Mouse (Mus musculus): ENCODE data around the gene Gm45140. TPM values are rescaled to one million over a fixed set of nuclear protein-coding genes. Genes with fewer than 3 reads are reported as not detected.

The Gm45140 gene
- polyA plus RNA-seq (2015; fragmentation: Nextera tagmentation; extraction: Ambion mirVana): 3.6 and 3.7 TPM in 2 replicates

- Histone ChIP-seq H3K4me1 (peaks cover 14% of the 10 kb centered on the region), H3K27me3 (no peaks in the 10 kb centered on the region), H3K4me3 (no peak within 1 kb of the TSS), H3K36me3 (peaks cover 44% of the 10 kb centered on the region), H3K27ac (replicated peaks) (no peak within 1 kb of the TSS), H3K4me2 (replicated peaks) (no peak within 1 kb of the TSS), H3K9me3 (no peaks in the 10 kb centered on the region), H3K9ac (replicated peaks) (no peak within 1 kb of the TSS)
- WGBS: 95% methylated on average over 7 of the region's 7 CpGs
- no peak for ATAC-seq (replicated peaks)
Observed at GRCm38 (mm10) chr6:87835695-87836094, at the start of gene Gm45140. Gm45140 (minus strand) TSS chr6:87835795.

GRCm38 (mm10) chr6:87882816-87883215, 47.2 kb upstream of the Gm45140 start:
- 0 out of 2 replicates have a peak, but pooled peaks have one; percentile 42 for ATAC-seq (replicated peaks)
- 0 out of 2 replicates have a peak, but pooled peaks cover 4% of the 10 kb centered on the region for H3K4me1 ChIP-seq
- no peak overlapping the region for H3K9ac ChIP-seq (replicated peaks)

GRCm38 (mm10) chr6:87882221-87882620, 46.6 kb upstream of the Gm45140 start:
- no peaks in the 10 kb centered on the region for H3K9me3 ChIP-seq
- no peak for ATAC-seq (replicated peaks)
- no peak overlapping the region for H3K27ac ChIP-seq (replicated peaks)
- no peak overlapping the region for H3K4me2 ChIP-seq (replicated peaks)
- WGBS: 79% methylated on average over 3 of the region's 3 CpGs
- 0 out of 2 replicates have a peak, but pooled peaks cover under 1% of the 10 kb centered on the region for H3K4me1 ChIP-seq
- H3K4me3 ChIP-seq: no peak overlapping the region
- H3K36me3 ChIP-seq: no peaks in the 10 kb centered on the region
- H3K27me3 ChIP-seq: no peaks in the 10 kb centered on the region
- no peak overlapping the region for H3K9ac ChIP-seq (replicated peaks)

More at GRCm38 (mm10) chr6:87882816-87883215, 47.2 kb upstream of the Gm45140 start:
- Histone ChIP-seq H3K27me3 (no peaks in the 10 kb centered on the region), H3K27ac (replicated peaks) (no peak overlapping the region), H3K4me3 (no peak overlapping the region), H3K9me3 (no peaks in the 10 kb centered on the region), H3K4me2 (replicated peaks) (no peak overlapping the region), H3K36me3 (no peaks in the 10 kb centered on the region)
- WGBS: 58% methylated on average over 4 of the region's 4 CpGs

GRCm38 (mm10) chr6:87879628-87880027, 44.0 kb upstream of the Gm45140 start:
- 70% methylated on average over 3 of the region's 3 CpGs for WGBS
- Histone ChIP-seq H3K9me3 (no peaks in the 10 kb centered on the region), H3K4me1 (no peaks in the 10 kb centered on the region), H3K4me2 (replicated peaks) (no peak overlapping the region), H3K36me3 (no peaks in the 10 kb centered on the region), H3K27ac (replicated peaks) (no peak overlapping the region), H3K27me3 (no peaks in the 10 kb centered on the region), H3K4me3 (no peak overlapping the region), H3K9ac (replicated peaks) (no peak overlapping the region)
- no peak for ATAC-seq (replicated peaks)

GRCm38 (mm10) chr6:87879010-87879409, 43.4 kb upstream of the Gm45140 start:
- no peak overlapping the region for H3K4me2 ChIP-seq (replicated peaks)
- no peak overlapping the region for H3K9ac ChIP-seq (replicated peaks)
- H3K9me3 ChIP-seq: no peaks in the 10 kb centered on the region
- no peak for ATAC-seq (replicated peaks)
- no peaks in the 10 kb centered on the region for H3K4me1 ChIP-seq
- H3K36me3 ChIP-seq: no peaks in the 10 kb centered on the region
- H3K27ac ChIP-seq (replicated peaks): no peak overlapping the region
- H3K4me3 ChIP-seq: no peak overlapping the region
- no peaks in the 10 kb centered on the region for H3K27me3 ChIP-seq
- WGBS: 67% methylated on average over 4 of the region's 4 CpGs

- Histone ChIP-seq H3K4me2 (replicated peaks) (no peak overlapping the region), H3K27me3 (no peaks in the 10 kb centered on the region), H3K36me3 (no peaks in the 10 kb centered on the region), H3K27ac (replicated peaks) (no peak overlapping the region), H3K9me3 (no peaks in the 10 kb centered on the region), H3K4me1 (no peaks in the 10 kb centered on the region), H3K9ac (replicated peaks) (no peak overlapping the region), H3K4me3 (no peak overlapping the region)
- WGBS: 80% methylated on average over 13 of the region's 13 CpGs
- no peak for ATAC-seq (replicated peaks)
Observed at GRCm38 (mm10) chr6:87876068-87876643, 40.6 kb upstream of the Gm45140 start.

- Histone ChIP-seq H3K27ac (replicated peaks) (no peak overlapping the region), H3K9ac (replicated peaks) (no peak overlapping the region), H3K27me3 (no peaks in the 10 kb centered on the region), H3K4me3 (no peak overlapping the region), H3K9me3 (no peaks in the 10 kb centered on the region), H3K4me1 (no peaks in the 10 kb centered on the region), H3K4me2 (replicated peaks) (no peak overlapping the region), H3K36me3 (no peaks in the 10 kb centered on the region)
- no peak for ATAC-seq (replicated peaks)
- WGBS: 90% methylated on average over 7 of the region's 7 CpGs
Observed at GRCm38 (mm10) chr6:87875562-87875961, 40.0 kb upstream of the Gm45140 start.

GRCm38 (mm10) chr6:87875083-87875482, 39.5 kb upstream of the Gm45140 start:
- H3K36me3 ChIP-seq: no peaks in the 10 kb centered on the region
- H3K9me3 ChIP-seq: no peaks in the 10 kb centered on the region
- no peaks in the 10 kb centered on the region for H3K27me3 ChIP-seq
- H3K4me1 ChIP-seq: no peaks in the 10 kb centered on the region
- H3K4me2 ChIP-seq (replicated peaks): no peak overlapping the region
- no peak overlapping the region for H3K27ac ChIP-seq (replicated peaks)
- 87% methylated on average over 1 of the region's 1 CpGs for WGBS
- ATAC-seq (replicated peaks): no peak
- no peak overlapping the region for H3K4me3 ChIP-seq
- H3K9ac ChIP-seq (replicated peaks): no peak overlapping the region

- Histone ChIP-seq H3K36me3 (no peaks in the 10 kb centered on the region), H3K9me3 (no peaks in the 10 kb centered on the region), H3K4me2 (replicated peaks) (no peak overlapping the region), H3K9ac (replicated peaks) (no peak overlapping the region), H3K27me3 (no peaks in the 10 kb centered on the region), H3K4me3 (no peak overlapping the region), H3K4me1 (no peaks in the 10 kb centered on the region), H3K27ac (replicated peaks) (no peak overlapping the region)
- WGBS: 87% methylated on average over 2 of the region's 2 CpGs
- no peak for ATAC-seq (replicated peaks)
Observed at GRCm38 (mm10) chr6:87873963-87874362, 38.4 kb upstream of the Gm45140 start.

- Histone ChIP-seq H3K27me3 (no peaks in the 10 kb centered on the region), H3K4me2 (replicated peaks) (no peak overlapping the region), H3K4me1 (no peaks in the 10 kb centered on the region), H3K36me3 (no peaks in the 10 kb centered on the region), H3K4me3 (no peak overlapping the region), H3K9me3 (no peaks in the 10 kb centered on the region), H3K27ac (replicated peaks) (no peak overlapping the region), H3K9ac (replicated peaks) (no peak overlapping the region)
- no peak for ATAC-seq (replicated peaks)
- whole genome bisulfite sequencing: 65% methylated on average over 1 of the region's 1 CpGs
Observed at GRCm38 (mm10) chr6:87873104-87873503, 37.5 kb upstream of the Gm45140 start.

GRCm38 (mm10) chr6:87871240-87871639, 35.6 kb upstream of the Gm45140 start:
- no peak overlapping the region for H3K4me3 ChIP-seq
- no peak overlapping the region for H3K27ac ChIP-seq (replicated peaks)
- no peaks in the 10 kb centered on the region for H3K9me3 ChIP-seq
- ATAC-seq (replicated peaks): no peak
- H3K4me2 ChIP-seq (replicated peaks): no peak overlapping the region
- no peak overlapping the region for H3K9ac ChIP-seq (replicated peaks)
- WGBS: 87% methylated on average over 7 of the region's 7 CpGs
- no peaks in the 10 kb centered on the region for H3K4me1 ChIP-seq
- no peaks in the 10 kb centered on the region for H3K36me3 ChIP-seq
- H3K27me3 ChIP-seq: no peaks in the 10 kb centered on the region

- H3K4me2 ChIP-seq (replicated peaks): no peak overlapping the region
- no peak for ATAC-seq (replicated peaks)
- no peaks in the 10 kb centered on the region for H3K36me3 ChIP-seq
- no peak overlapping the region for H3K4me3 ChIP-seq
- H3K27ac ChIP-seq (replicated peaks): no peak overlapping the region
- H3K4me1 ChIP-seq: no peaks in the 10 kb centered on the region
- H3K9ac ChIP-seq (replicated peaks): no peak overlapping the region
- WGBS: 59% methylated on average over 1 of the region's 1 CpGs
- no peaks in the 10 kb centered on the region for H3K9me3 ChIP-seq
- H3K27me3 ChIP-seq: no peaks in the 10 kb centered on the region
Observed at GRCm38 (mm10) chr6:87870440-87870839, 34.8 kb upstream of the Gm45140 start.

GRCm38 (mm10) chr6:87868871-87869506, 33.4 kb upstream of the Gm45140 start:
- no peak overlapping the region for H3K4me3 ChIP-seq
- H3K4me2 ChIP-seq (replicated peaks): no peak overlapping the region
- H3K9me3 ChIP-seq: no peaks in the 10 kb centered on the region
- no peaks in the 10 kb centered on the region for H3K36me3 ChIP-seq
- H3K9ac ChIP-seq (replicated peaks): no peak overlapping the region
- ATAC-seq (replicated peaks): no peak
- H3K27me3 ChIP-seq: no peaks in the 10 kb centered on the region
- H3K27ac ChIP-seq (replicated peaks): no peak overlapping the region
- 82% methylated on average over 9 of the region's 9 CpGs for WGBS
- no peaks in the 10 kb centered on the region for H3K4me1 ChIP-seq

Measured in forebrain, embryonic 15.5 days (tissue).